Mouse (Mus musculus): Measurements from ENCODE around the gene Actg2.

DNA sequence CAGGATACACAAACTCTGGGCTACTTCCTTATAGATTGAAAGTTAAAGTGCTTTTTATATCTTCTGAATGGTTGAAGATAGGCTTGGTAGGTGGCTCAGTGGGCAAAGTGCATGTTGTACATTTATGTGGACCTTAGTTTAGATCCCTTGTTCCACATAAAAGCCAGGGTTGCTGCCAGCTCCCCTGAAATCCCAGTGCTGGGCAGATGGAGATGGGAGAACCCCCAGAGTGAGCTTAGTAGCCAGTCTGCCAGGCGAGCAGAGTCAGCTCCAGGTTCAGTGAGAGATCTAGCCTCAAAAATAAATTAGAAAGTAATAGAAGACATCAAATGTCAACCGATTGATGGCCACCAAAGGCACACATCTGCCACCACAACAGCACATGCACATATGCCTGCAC, 3.5 kb downstream of the Actg2 start:
- TF ChIP-seq CTCF (IDR thresholded peaks at IDR 0.05; ENCODE audit: extremely low read depth, insufficient read length, insufficient replicate concordance, low read depth, low read length), result no peak
- TF ChIP-seq POLR2A (IDR thresholded peaks at IDR 0.05; ENCODE audit: low read depth, low read length), result no peak
